Mouse (Mus musculus) lung, adult 2 months (tissue): Measurements from ENCODE around the gene Tom1l2. TPM values are rescaled to one million over a fixed set of nuclear protein-coding genes. Genes with fewer than 3 reads are reported as not detected.

Experiments
- DNase-seq: peaks from one replicate; pipeline ENCODE4 v3.0.0; 2022
- H3K4me1 ChIP-seq: fragments of 200-500 bp; 2 replicates; pipeline ENCODE4 v1.6.1; 2011; ENCODE audit warnings: low read length; ENCODE audit not compliant: control insufficient read depth, insufficient read depth
- H3K4me3 ChIP-seq: fragments of 200-500 bp; replicated peaks from 2 replicates; pipeline ENCODE3; 2011; ENCODE audit warnings: low read depth, mild to moderate bottlenecking, control low read depth, low read length; ENCODE audit errors: extremely low read depth
- CTCF ChIP-seq: fragments of 200-500 bp; IDR thresholded peaks from 2 replicates; pipeline ENCODE4 v1.5.1; 2011; ENCODE audit warnings: mild to moderate bottlenecking, low read length, control low read depth; ENCODE audit not compliant: insufficient read depth
- POLR2A ChIP-seq: fragments of 200-500 bp; IDR thresholded peaks from 2 replicates; pipeline ENCODE4 v1.6.1; 2011; ENCODE audit warnings: low read depth, mild to moderate bottlenecking, control low read depth, low read length, borderline replicate concordance; ENCODE audit errors: extremely low read depth
- WGBS: fragments of 180-500 bp; shearing (Covaris S2); methylation state at CpG from one replicate; pipeline ENCODE4 v1.1.7; 2018; 5-methylcytosine and 5-hydroxymethylcytosine counted together
- polyA plus RNA-seq: library from polyadenylated mRNA; depleted of rRNA; stranded (reverse); fragments of >200 nt; gene quantifications from 2 replicates; pipeline ENCODE4 v1.2.3, GENCODE M21; 2012

Tom1l2 gene
- polyA plus RNA-seq, 1 experiment: 99.3 TPM

DNA sequence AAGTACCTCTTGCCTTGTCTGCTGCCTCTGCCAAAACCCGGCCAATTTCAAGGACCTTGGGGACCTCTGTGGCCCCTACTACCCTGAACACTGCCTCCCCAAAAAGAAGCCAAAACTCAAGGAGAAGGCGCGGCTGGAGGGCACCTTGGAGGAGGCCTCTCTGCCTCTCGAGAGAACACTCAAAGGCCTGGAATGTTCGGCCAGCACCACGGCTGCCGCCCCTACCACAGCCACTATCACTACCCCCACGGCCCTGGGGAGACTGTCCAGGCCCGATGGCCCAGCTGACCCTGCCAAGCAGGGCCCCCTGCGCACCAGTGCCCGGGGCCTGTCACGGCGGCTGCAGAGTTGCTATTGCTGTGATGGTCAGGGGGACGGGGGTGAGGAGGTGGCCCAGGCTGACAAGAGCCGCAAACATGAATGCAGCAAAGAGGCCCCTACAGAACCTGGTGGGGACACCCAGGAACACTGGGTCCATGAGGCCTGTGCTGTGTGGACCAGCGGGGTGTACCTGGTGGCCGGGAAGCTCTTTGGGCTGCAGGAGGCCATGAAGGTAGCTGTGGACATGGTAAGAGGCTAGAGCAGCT is 162.6 kb downstream of the Tom1l2 start:
- WGBS: 75% methylated on average over 17 of the region's 17 CpGs
- H3K4me3 ChIP-seq: no peak overlapping the region
- TF ChIP-seq POLR2A (no peak), CTCF (no peak)
- DNase-seq: peak; percentile 56
- peaks cover 8% of the 10 kb centered on the region for H3K4me1 ChIP-seq

DNA sequence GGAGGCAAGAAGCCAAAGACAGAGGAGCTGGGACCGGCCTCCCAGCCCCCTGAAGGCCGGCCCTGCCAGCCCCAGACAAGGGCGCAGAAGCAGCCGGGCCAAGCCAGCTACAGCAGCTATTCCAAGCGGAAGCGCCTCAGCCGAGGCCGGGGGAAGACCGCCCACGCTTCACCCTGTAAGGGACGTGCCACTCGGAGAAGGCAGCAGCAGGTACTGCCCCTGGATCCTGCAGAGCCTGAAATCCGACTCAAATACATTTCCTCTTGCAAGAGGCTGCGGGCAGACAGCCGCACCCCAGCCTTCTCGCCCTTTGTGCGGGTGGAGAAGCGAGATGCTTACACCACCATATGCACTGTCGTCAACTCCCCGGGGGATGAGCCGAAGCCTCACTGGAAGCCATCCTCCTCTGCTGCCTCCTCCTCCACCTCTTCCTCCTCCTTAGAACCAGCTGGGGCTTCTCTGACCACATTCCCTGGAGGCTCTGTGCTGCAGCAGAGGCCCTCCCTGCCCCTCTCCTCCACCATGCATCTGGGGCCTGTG is 163.1 kb downstream of the Tom1l2 start:
- peaks cover 8% of the 10 kb centered on the region for H3K4me1 ChIP-seq
- no peak overlapping the region for H3K4me3 ChIP-seq
- 67% methylated on average over 21 of the region's 21 CpGs for whole genome bisulfite sequencing
- DNase-seq: no peak
- TF ChIP-seq POLR2A (no peak), CTCF (no peak)

DNA sequence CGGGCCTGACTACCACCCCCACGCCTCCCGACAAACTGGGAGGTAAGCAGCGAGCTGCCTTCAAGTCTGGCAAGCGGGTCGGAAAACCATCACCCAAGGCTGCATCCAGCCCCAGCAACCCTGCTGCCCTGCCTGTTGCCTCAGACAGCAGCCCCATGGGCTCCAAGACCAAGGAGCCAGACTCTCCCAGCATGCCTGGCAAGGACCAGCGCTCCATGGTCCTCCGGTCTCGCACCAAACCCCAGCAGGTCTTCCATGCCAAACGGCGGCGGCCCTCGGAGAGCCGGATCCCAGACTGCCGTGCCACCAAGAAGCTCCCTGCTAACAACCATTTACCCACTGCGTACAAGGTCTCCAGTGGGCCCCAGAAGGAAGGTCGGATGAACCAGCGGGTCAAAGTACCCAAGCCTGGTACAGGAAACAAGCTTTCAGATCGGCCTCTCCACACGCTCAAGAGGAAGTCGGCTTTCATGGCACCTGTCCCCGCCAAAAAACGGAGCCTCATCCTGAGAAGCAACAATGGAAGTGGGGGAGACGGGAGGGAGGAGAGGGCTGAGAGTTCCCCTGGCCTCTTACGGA is 164.3 kb downstream of the Tom1l2 start:
- TF ChIP-seq CTCF: no peak
- TF ChIP-seq POLR2A: no peak

DNA sequence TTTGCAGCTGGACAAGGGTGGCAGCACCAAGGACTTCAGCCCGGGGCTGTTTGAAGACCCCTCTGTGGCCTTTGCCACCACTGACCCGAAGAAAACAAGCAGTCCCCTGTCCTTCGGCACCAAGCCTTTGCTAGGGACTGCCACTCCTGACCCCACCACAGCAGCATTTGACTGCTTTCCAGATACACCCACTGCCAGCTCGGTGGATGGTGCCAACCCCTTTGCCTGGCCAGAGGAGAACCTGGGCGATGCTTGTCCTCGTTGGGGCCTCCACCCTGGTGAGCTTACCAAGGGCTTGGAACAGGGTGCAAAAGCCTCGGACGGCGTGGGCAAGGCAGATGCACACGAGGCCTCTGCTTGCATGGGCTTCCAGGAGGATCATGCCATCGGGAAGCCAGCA is 165.6 kb downstream of the Tom1l2 start:
- H3K4me3 ChIP-seq: no peak overlapping the region
- WGBS: 84% methylated on average over 11 of the region's 11 CpGs
- no peak for TF ChIP-seq CTCF
- no peak for TF ChIP-seq POLR2A
- DNase-seq: no peak
- peaks cover 11% of the 10 kb centered on the region for H3K4me1 ChIP-seq

More for the DNA sequence above, 164.3 kb downstream of the Tom1l2 start:
- no peak for DNase-seq
- Histone ChIP-seq H3K4me1 (peaks cover 8% of the 10 kb centered on the region), H3K4me3 (no peak overlapping the region)
- WGBS: 86% methylated on average over 25 of the region's 25 CpGs

DNA sequence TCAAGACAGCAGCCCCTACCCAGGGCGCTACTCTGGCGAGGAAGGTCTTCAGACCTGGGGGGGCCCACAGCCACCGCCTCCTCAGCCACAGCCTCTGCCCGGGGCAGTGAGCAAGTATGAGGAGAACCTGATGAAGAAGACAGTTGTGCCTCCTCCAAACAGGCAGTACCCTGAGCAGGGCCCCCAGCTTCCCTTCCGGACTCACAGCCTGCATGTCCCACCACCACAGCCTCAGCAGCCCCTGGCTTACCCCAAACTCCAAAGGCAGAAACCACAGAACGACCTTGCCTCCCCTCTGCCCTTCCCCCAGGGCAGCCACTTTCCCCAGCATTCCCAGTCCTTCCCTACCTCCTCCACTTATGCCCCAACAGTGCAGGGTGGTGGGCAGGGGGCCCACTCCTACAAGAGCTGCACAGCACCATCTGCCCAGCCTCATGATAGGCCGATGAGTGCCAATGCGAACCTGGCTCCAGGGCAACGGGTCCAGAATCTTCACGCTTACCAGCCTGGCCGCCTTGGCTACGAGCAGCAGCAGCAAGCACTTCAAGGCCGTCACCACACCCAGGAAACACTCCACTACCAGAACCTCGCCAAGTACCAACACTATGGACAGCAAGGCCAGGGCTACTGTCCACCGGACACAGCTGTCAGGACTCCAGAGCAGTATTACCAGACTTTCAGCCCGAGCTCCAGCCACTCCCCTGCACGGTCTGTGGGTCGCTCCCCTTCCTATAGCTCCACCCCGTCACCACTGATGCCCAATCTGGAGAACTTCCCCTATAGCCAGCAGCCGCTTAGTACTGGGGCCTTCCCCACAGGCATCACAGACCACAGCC is 167.1 kb downstream of the Tom1l2 start:
- no peak overlapping the region for H3K4me3 ChIP-seq
- DNase-seq: peak; percentile 53
- peaks cover 11% of the 10 kb centered on the region for H3K4me1 ChIP-seq
- TF ChIP-seq POLR2A (no peak), CTCF (no peak)
- WGBS: 43% methylated on average over 20 of the region's 20 CpGs

DNA sequence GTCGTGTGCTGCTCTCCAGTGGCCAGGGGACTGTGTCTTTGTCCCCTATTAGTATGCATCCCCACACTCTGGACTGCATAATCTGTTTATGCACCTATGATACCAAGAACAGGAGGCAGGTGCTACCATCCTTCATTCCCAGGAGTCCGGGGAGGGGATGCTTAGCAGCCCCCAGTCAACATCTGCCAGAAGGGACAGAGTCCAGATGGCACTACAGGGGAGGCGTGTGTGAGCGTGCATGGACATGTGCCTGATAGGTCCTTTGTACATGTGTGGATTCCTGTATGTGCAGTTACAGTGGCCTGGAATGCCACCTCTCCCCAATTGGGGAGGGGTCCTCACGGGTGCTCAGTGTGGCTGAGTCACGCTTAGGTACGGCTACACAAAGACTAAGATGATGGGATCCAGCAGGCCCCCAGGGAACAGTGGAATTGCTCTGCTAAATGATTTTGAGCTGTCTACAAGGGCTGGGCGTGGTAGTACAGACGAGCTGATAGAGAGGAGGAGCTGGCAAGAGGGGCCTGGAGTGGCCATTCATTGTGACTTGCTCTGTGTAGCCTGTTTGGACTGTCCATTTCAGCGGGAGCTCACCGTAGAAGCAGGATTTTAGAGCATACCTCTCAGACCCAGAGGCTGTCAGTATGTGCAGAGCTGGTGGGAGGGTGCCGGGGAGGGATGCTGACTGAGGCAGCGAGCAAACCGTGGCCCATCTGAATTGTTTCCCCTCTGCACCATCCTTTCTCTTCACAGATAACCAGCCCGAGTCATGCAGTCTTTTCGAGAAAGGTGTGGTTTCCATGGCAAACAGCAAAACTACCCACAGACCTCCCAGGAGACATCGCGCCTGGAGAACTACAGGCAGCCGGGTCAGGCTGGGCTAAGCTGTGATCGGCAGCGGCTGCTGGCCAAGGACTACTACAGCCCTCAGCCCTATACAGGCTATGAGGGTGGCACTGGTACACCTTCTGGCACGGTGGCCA is 168.1 kb downstream of the Tom1l2 start:
- DNase-seq: no peak
- 60% methylated on average over 22 of the region's 22 CpGs for WGBS
- H3K4me3 ChIP-seq: no peak overlapping the region
- H3K4me1 ChIP-seq: peaks cover 11% of the 10 kb centered on the region
- TF ChIP-seq CTCF: no peak
- no peak for TF ChIP-seq POLR2A

DNA sequence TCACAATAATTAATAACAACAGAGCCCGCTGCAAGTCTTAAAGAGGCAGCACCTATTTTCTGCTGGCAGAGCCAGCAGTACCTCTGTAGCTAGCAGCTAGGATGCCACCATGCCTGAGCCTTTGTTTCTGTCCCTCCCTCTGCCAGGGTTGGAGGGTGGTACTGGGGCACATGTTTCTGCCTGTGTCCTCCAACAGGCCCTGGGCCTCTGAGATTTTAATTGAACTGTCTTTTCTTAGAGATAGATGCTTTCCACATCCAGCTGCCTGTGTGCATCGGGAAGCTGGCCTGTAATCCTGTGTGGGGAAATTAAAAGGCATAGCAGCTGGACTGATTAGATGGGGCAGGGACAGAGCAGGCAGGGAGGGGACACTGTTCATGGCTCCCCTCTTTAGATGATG is 170.0 kb downstream of the Tom1l2 start:
- DNase-seq: no peak
- Histone ChIP-seq H3K4me3 (no peak overlapping the region), H3K4me1 (peaks cover 17% of the 10 kb centered on the region)
- TF ChIP-seq POLR2A (no peak), CTCF (no peak)
- 43% methylated on average over 2 of the region's 2 CpGs for WGBS

DNA sequence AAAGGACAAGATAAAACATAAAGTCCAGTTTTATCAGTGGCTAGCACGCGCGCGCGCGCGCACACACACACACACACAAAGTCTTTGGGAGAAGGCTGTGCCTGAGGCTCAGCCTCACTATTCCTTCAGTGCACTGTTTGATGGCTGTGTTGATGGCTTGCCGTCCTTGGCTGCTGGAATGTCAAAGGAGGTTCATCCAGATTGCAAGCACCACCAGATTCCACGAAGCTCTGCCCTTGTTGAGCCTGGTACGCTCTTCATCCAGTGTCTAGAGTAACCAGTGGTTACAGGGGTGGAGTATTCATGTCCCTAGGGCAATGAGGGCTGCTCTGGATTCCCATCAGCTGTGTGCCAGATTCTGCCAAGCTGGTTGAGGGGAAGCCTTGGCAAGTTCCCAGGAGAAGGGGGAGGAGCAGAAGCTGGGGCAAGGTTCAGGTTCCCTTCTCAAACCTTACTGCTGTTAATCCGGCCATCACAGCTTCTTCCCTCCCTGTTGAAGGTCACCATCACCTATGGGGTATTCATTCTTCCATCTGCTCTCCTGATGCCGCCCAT is 170.5 kb downstream of the Tom1l2 start:
- no peak for DNase-seq
- H3K4me3 ChIP-seq: no peak overlapping the region
- H3K4me1 ChIP-seq: peaks cover 17% of the 10 kb centered on the region
- WGBS: 77% methylated on average over 12 of the region's 12 CpGs
- no peak for TF ChIP-seq POLR2A
- no peak for TF ChIP-seq CTCF
